Mouse (Mus musculus) thymus, adult 2 months (tissue): ENCODE results near the gene Kcng4.

Experiments
- CTCF ChIP-seq: fragments of 200-500 bp; IDR thresholded peaks from 2 replicates; pipeline ENCODE4 v1.5.1; 2012; ENCODE audit warnings: mild to moderate bottlenecking, control low read depth, low read length, moderate library complexity, borderline replicate concordance; ENCODE audit not compliant: control insufficient read depth, poor library complexity, insufficient read depth; ENCODE audit errors: extremely low read depth
- POLR2A ChIP-seq: fragments of 200-500 bp; IDR thresholded peaks from 2 replicates; pipeline ENCODE4 v1.6.1; 2012; ENCODE audit warnings: mild to moderate bottlenecking, low read length, control low read depth, moderate library complexity; ENCODE audit not compliant: control insufficient read depth, poor library complexity, insufficient read depth; ENCODE audit errors: extremely low read depth

GRCm38 (mm10) chr8:119669284-119669683 is 33.8 kb upstream of the Kcng4 start:
- no peak for TF ChIP-seq POLR2A
- TF ChIP-seq CTCF, result peak; percentile 59; the same call in 1 of the 2 replicates
